Mouse (Mus musculus) midbrain, embryonic 11.5 days (tissue): Measurements from ENCODE around the gene Lrrc38. TPM values are rescaled to one million over a fixed set of nuclear protein-coding genes. Genes with fewer than 3 reads are reported as not detected.

Source experiments
- ATAC-seq: fragments of 200-750 bp; cut with Nextera tagmentation; 2 replicates; pipeline ENCODE4 v1.8.0; 2017; ENCODE audit warnings: moderate TSS enrichment, moderate library complexity; ENCODE audit not compliant: low FRiP score
- DNase-seq: peaks from one replicate; pipeline ENCODE4 v3.0.0; 2015; ENCODE audit warnings: low spot score; ENCODE audit errors: missing footprints
- H3K27ac ChIP-seq: fragments of 300-500 bp; sonication (generic); 2 replicates; pipeline ENCODE4 v1.5.1; 2014; ENCODE audit warnings: low read depth, low read length
- H3K27me3 ChIP-seq: fragments of 300-500 bp; sonication (generic); 2 replicates; pipeline ENCODE4 v1.6.1; 2014; ENCODE audit warnings: mild to moderate bottlenecking, low read length, moderate library complexity, mixed read lengths; ENCODE audit not compliant: control insufficient read depth, insufficient read depth
- H3K36me3 ChIP-seq: fragments of 300-500 bp; sonication (generic); 2 replicates; pipeline ENCODE4 v1.6.1; 2014; ENCODE audit warnings: mild to moderate bottlenecking, low read length, moderate library complexity, mixed read lengths; ENCODE audit not compliant: control insufficient read depth, insufficient read depth
- H3K4me1 ChIP-seq: fragments of 300-500 bp; sonication (generic); 2 replicates; pipeline ENCODE4 v1.6.1; 2014; ENCODE audit warnings: low read length; ENCODE audit not compliant: control insufficient read depth, insufficient read depth
- H3K4me2 ChIP-seq: fragments of 300-500 bp; sonication (generic); 2 replicates; pipeline ENCODE4 v1.6.1; 2014; ENCODE audit warnings: mild to moderate bottlenecking, moderate library complexity
- H3K4me3 ChIP-seq: fragments of 300-500 bp; sonication (generic); 2 replicates; pipeline ENCODE4 v1.5.1; 2014; ENCODE audit warnings: low read depth, low read length
- H3K9ac ChIP-seq: fragments of 300-500 bp; sonication (generic); 2 replicates; pipeline ENCODE4 v1.6.1; 2014; ENCODE audit warnings: low read length
- H3K9me3 ChIP-seq: fragments of 300-500 bp; sonication (generic); 2 replicates; pipeline ENCODE4 v1.6.1; 2016; ENCODE audit warnings: low read length; ENCODE audit not compliant: control insufficient read depth
- WGBS: fragments of 180-500 bp; shearing (Covaris S2); extraction: QIAGEN DNeasy Blood & Tissue Kit; methylation state at CpG from one replicate; pipeline ENCODE4 v1.1.7; 2014; 5-methylcytosine and 5-hydroxymethylcytosine counted together
- polyA plus RNA-seq: library from polyadenylated mRNA; unstranded; fragments of >200 nt; fragmentation: Nextera tagmentation; extraction: Ambion mirVana; gene quantifications from 2 replicates; pipeline ENCODE4 v1.2.1, GENCODE M21; 2014

The Lrrc38 gene
- polyA plus RNA-seq, 1 experiment from 2014 or later = 0.27 TPM

- 90% methylated on average over 1 of the region's 1 CpGs for WGBS
- Histone ChIP-seq H3K9me3 (peaks cover 3% of the 10 kb centered on the region; the same call in 1 of the 2 replicates), H3K36me3 (peaks cover 19% of the 10 kb centered on the region), H3K27me3 (no peaks in the 10 kb centered on the region), H3K4me3 (no peak overlapping the region), H3K9ac (no peak overlapping the region), H3K4me2 (no peak overlapping the region), H3K4me1 (peaks cover 2% of the 10 kb centered on the region; the same call in 1 of the 2 replicates), H3K27ac (no peak overlapping the region)
- DNase-seq (no peak), ATAC-seq (no peak)
Observed at GRCm38 (mm10) chr4:143413621-143414020, 64.1 kb downstream of the Lrrc38 start.

- DNase-seq (no peak), ATAC-seq (no peak)
- H3K4me3 ChIP-seq = no peak overlapping the region
- peaks cover 2% of the 10 kb centered on the region; the same call in 1 of the 2 replicates for H3K4me1 ChIP-seq
- H3K36me3 ChIP-seq = peaks cover 24% of the 10 kb centered on the region
- no peak overlapping the region for H3K9ac ChIP-seq
- peaks cover 3% of the 10 kb centered on the region; the same call in 1 of the 2 replicates for H3K9me3 ChIP-seq
- H3K27ac ChIP-seq = no peak overlapping the region
- no peaks in the 10 kb centered on the region for H3K27me3 ChIP-seq
- no peak overlapping the region for H3K4me2 ChIP-seq
- 95% methylated on average over 3 of the region's 3 CpGs for WGBS
Observed at GRCm38 (mm10) chr4:143414121-143414520, 64.6 kb downstream of the Lrrc38 start.

Other genes with a start within 250 kb of the Lrrc38 start
- gene Prdm2, start 136.8 kb upstream of the Lrrc38 start, polyA plus RNA-seq = 14.2 and 14.7 TPM in 2 replicates
- 119 and 125 TPM in 2 replicates for gene Pdpn, start 50.2 kb upstream of the Lrrc38 start, polyA plus RNA-seq
- not detected in 2 replicates for gene Pramel1, start 44.7 kb downstream of the Lrrc38 start, polyA plus RNA-seq
- gene Pramef8, start 62.7 kb downstream of the Lrrc38 start, polyA plus RNA-seq = 15.6 and 18.6 TPM in 2 replicates
- not detected in 2 replicates for gene Oog4, start 100.6 kb downstream of the Lrrc38 start, polyA plus RNA-seq
- not detected in 2 replicates for gene Gm13043, start 161.6 kb downstream of the Lrrc38 start, polyA plus RNA-seq
- not detected in 2 replicates for gene Gm13040, start 186.2 kb downstream of the Lrrc38 start, polyA plus RNA-seq
- gene BC080695, start 201.9 kb downstream of the Lrrc38 start, polyA plus RNA-seq = not detected in 2 replicates
- not detected in 2 replicates for gene Gm13057, start 202.0 kb downstream of the Lrrc38 start, polyA plus RNA-seq